Mouse (Mus musculus) CH12.LX (cell line): ENCODE measurements at regions not wholly inside any gene's neighbourhood (a gene's known extent, or its start where the extent isn't known, plus 50 kb on each side); places are given as distances from the start of the nearest gene placed in this dataset.

Experiments
- ELF1 ChIP-seq: IDR thresholded peaks from 2 replicates; pipeline ENCODE4 v1.6.1; 2014; ENCODE audit warnings: low read depth, mild to moderate bottlenecking, inconsistent platforms, low read length, improper control_type of control experiment
- ZC3H11A ChIP-seq: IDR thresholded peaks from 2 replicates; pipeline ENCODE4 v1.6.1; 2012; ENCODE audit warnings: low read depth, mild to moderate bottlenecking, inconsistent platforms, low read length, improper control_type of control experiment

GRCm38 (mm10) chr13:53639115-53639514, 166.2 kb upstream of the Msx2 start:
- no peak for TF ChIP-seq ZC3H11A
- TF ChIP-seq ELF1, result no peak
